Mouse (Mus musculus): ENCODE data around the gene Pigw. TPM values are rescaled to one million over a fixed set of nuclear protein-coding genes. Genes with fewer than 3 reads are reported as not detected.
"Not testable (repeated sequence)": the region's sequence is repeated elsewhere in the genome, so short reads cannot be mapped to it uniquely, and the experiment has no call there.

The Pigw gene
- total RNA-seq, 2 experiments from 2014 or later = 7.1 to 7.9 TPM

DNA sequence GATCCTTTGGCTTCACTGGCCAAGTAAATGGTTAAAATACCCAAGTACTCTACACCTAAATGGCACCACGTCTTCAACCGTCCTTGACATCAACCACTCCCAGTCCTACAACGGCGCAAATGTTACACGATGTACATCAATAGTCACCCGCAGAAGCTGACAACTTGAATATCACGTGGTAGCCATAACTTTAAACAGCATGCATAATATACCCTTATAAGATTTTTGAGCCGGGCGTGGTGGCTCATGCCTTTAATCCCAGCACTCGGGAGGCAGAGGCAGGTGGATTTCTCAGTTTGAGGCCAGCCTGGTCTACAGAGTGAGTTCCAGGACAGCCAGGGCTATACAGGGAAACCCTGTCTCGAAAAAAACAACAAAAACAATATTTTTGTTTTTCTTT, 50.6 kb downstream of the Pigw start:
- DNase-seq (ENCODE audit: low spot score in 2 of 2); intact Hi-C loops (cut with DNase I): not testable (repeated sequence)

DNA sequence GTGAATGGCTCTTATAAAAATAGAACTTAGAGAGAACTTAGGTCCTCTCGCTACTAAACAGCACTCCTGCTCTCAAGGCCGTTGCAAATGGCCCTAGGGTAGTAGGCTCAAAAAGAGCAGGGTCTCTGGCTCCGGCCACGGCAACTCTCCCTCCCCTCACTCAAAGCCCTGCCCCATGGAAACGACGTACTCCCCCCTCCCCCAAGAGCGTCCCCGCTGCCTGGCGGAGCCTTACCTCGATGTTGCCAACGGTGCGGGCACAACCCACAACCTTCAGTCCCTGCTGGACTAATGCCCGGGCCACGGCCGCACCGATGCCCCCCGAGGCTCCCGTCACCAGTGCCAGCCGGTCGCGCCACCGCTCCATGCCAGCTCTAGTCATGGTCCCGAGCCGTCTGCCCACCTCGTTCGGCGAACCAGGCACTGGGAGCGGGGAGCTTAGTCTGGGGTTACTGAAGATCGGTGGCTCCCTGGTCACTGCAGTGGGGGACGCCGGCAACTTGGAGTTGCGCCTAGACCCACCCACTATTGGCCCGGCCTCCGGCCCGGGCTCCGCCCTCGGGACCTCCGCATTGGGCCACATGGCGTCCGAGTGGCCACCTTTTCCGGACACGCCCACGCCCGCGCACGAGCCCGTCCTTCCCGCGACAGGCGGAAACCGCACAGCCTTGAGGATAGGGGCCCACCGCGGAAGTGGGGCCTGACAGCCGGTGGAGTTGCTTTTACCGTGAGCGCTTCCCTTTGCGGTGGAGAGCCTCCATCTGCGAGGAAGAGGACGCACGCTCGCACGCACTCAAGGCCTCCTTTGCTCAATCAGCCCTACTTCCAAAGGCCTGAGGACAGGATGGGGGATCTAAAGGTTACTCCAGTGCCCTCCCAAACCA, 51.3 kb downstream of the Pigw start, which contains the start of gene Dhrs11:
Gene Dhrs11 (minus strand): TSS at position 479 of the 884 bp plus-strand sequence.
- intact Hi-C loops (cut with DNase I) = no loop called here
- peak; percentile 85 to 88 for DNase-seq (ENCODE audit: low spot score in 2 of 2)

DNA sequence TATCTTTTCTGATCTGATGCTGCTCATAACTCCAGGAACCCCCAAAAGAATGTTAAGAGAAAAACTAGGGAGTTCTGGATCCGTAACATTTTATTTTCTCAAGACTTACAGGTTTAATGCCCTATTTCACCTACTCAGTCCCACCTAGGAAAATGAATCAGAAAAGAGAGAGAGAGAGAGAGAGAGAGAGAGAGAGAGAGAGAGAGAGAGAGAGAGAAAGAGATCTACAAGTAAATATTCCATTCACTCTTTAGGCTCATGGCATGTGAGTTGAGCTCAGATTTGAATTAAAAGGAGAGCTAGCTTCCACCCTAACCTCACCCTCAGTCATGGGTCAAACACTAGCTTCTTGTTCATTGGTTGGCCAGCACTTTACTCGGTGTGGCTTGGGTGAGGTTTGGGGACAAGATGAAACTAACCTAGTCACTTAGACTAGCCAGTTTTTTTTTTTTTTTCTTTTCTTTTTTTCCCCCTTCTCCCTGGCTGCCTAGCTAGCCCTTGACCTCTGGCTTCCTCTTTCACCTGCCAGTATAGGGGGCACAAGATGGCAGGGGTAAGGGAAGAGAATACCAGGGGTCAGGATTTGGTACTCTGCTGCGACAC, 52.1 kb downstream of the Pigw start:
- DNase-seq (ENCODE audit: low spot score in 2 of 2) = no peak
- intact Hi-C loops (cut with DNase I) = no loop called here

GRCm38 (mm10) chr11:84827492-84827891, 52.6 kb downstream of the Pigw start:
- no peak for DNase-seq (ENCODE audit: low spot score in 2 of 2)
- intact Hi-C loops (cut with DNase I) = no loop called here

Small RNAs within 50 kb of the gene (microRNA-seq; reads per million reads assigned to microRNA genes)
- not detected for gene Gm23564

Other genes starting within 250 kb of the Pigw start
- 10 to 100 TPM; 19.3 to 19.4 TPM for gene Mrm1, start 60.8 kb downstream of the Pigw start, total RNA-seq (2021)
- gene Dhrs11, start 51.3 kb downstream of the Pigw start, total RNA-seq (2021) = 1 to 10 TPM; 6.7 to 8.6 TPM
- gene Ggnbp2, start 9.5 kb downstream of the Pigw start, total RNA-seq (2021) = 10 to 100 TPM; 75.9 to 93.3 TPM
- 10 to 100 TPM in 1 of 2 experiments, 1 to 10 TPM in 1; 9.3 to 15.4 TPM for gene Myo19, start 137 bp downstream of the Pigw start, total RNA-seq (2021)
- gene Znhit3, start 36.1 kb upstream of the Pigw start, total RNA-seq (2021) = 10 to 100 TPM; 31.3 to 38.4 TPM
- 10 to 100 TPM; 75.0 to 82.3 TPM for gene Car4, start 77.5 kb upstream of the Pigw start, total RNA-seq (2021)

Measured in left cerebral cortex, postnatal 36 days (tissue).